Mouse (Mus musculus): Measurements from ENCODE around the gene Slc2a2. TPM values are rescaled to one million over a fixed set of nuclear protein-coding genes. Genes with fewer than 3 reads are reported as not detected.
A peak's percentile ranks its signal among the peaks of the same experiment; 100 is the strongest.
"Not testable (repeated sequence)": the region's sequence is repeated elsewhere in the genome, so short reads cannot be mapped to it uniquely, and the experiment has no call there.

The Slc2a2 gene
- polyA plus RNA-seq, 1 experiment: not detected

- Histone ChIP-seq H3K4me1 (ENCODE audit: control insufficient read depth, insufficient read depth, low read length) (no peaks in the 10 kb centered on the region), H3K4me3 (ENCODE audit: low read depth, low read length) (no peak overlapping the region), H3K9me3 (replicated peaks; ENCODE audit: control insufficient read depth, insufficient read depth, low read length, poor library complexity, severe bottlenecking) (no peaks in the 10 kb centered on the region), H3K9ac (ENCODE audit: low read depth, poor library complexity, severe bottlenecking) (no peak overlapping the region), H3K27ac (ENCODE audit: insufficient read depth, low read length) (no peak overlapping the region), H3K27me3 (ENCODE audit: control insufficient read depth, insufficient read depth, low read length, poor library complexity, severe bottlenecking) (no peaks in the 10 kb centered on the region), H3K36me3 (ENCODE audit: control insufficient read depth, insufficient read depth, low read length, poor library complexity, severe bottlenecking) (no peaks in the 10 kb centered on the region)
- TF ChIP-seq POLR2A (IDR thresholded peaks at IDR 0.05; ENCODE audit: insufficient read depth, low read length) (no peak), EP300 (IDR thresholded peaks at IDR 0.05; ENCODE audit: insufficient read depth, low read depth, low read length) (no peak), CTCF (IDR thresholded peaks at IDR 0.05; ENCODE audit: low read depth, low read length) (no peak)
These were observed 51.3 kb downstream of the Slc2a2 start for GRCm38 (mm10) chr3:28748956-28749355.

- H3K9ac ChIP-seq (ENCODE audit: low read depth, poor library complexity, severe bottlenecking): no peak overlapping the region
- TF ChIP-seq POLR2A (IDR thresholded peaks at IDR 0.05; ENCODE audit: insufficient read depth, low read length) (no peak), EP300 (IDR thresholded peaks at IDR 0.05; ENCODE audit: insufficient read depth, low read depth, low read length) (no peak), CTCF (IDR thresholded peaks at IDR 0.05; ENCODE audit: low read depth, low read length) (no peak)
- no peaks in the 10 kb centered on the region for H3K27me3 ChIP-seq (ENCODE audit: control insufficient read depth, insufficient read depth, low read length, poor library complexity, severe bottlenecking)
- H3K9me3 ChIP-seq (replicated peaks; ENCODE audit: control insufficient read depth, insufficient read depth, low read length, poor library complexity, severe bottlenecking): no peaks in the 10 kb centered on the region
- H3K36me3 ChIP-seq (ENCODE audit: control insufficient read depth, insufficient read depth, low read length, poor library complexity, severe bottlenecking): no peaks in the 10 kb centered on the region
- no peaks in the 10 kb centered on the region for H3K4me1 ChIP-seq (ENCODE audit: control insufficient read depth, insufficient read depth, low read length)
- H3K4me3 ChIP-seq (ENCODE audit: low read depth, low read length): no peak overlapping the region
- no peak overlapping the region for H3K27ac ChIP-seq (ENCODE audit: insufficient read depth, low read length)
These were observed 57.8 kb downstream of the Slc2a2 start for GRCm38 (mm10) chr3:28755477-28755876.

- Histone ChIP-seq H3K4me1 (ENCODE audit: control insufficient read depth, insufficient read depth, low read length) (no peaks in the 10 kb centered on the region), H3K9me3 (replicated peaks; ENCODE audit: control insufficient read depth, insufficient read depth, low read length, poor library complexity, severe bottlenecking) (no peaks in the 10 kb centered on the region), H3K4me3 (ENCODE audit: low read depth, low read length) (no peak overlapping the region), H3K36me3 (ENCODE audit: control insufficient read depth, insufficient read depth, low read length, poor library complexity, severe bottlenecking) (no peaks in the 10 kb centered on the region), H3K27ac (ENCODE audit: insufficient read depth, low read length) (no peak overlapping the region), H3K27me3 (ENCODE audit: control insufficient read depth, insufficient read depth, low read length, poor library complexity, severe bottlenecking) (no peaks in the 10 kb centered on the region), H3K9ac (ENCODE audit: low read depth, poor library complexity, severe bottlenecking) (no peak overlapping the region)
- TF ChIP-seq CTCF (IDR thresholded peaks at IDR 0.05; ENCODE audit: low read depth, low read length): no peak
- no peak for TF ChIP-seq POLR2A (IDR thresholded peaks at IDR 0.05; ENCODE audit: insufficient read depth, low read length)
- no peak for TF ChIP-seq EP300 (IDR thresholded peaks at IDR 0.05; ENCODE audit: insufficient read depth, low read depth, low read length)
These were observed 63.6 kb downstream of the Slc2a2 start for GRCm38 (mm10) chr3:28761225-28761789.

GRCm38 (mm10) chr3:28766935-28767334, 69.2 kb downstream of the Slc2a2 start:
- TF ChIP-seq CTCF (IDR thresholded peaks at IDR 0.05; ENCODE audit: low read depth, low read length) (no peak), POLR2A (IDR thresholded peaks at IDR 0.05; ENCODE audit: insufficient read depth, low read length) (no peak), EP300 (IDR thresholded peaks at IDR 0.05; ENCODE audit: insufficient read depth, low read depth, low read length) (no peak)
- no peaks in the 10 kb centered on the region for H3K4me1 ChIP-seq (ENCODE audit: control insufficient read depth, insufficient read depth, low read length)
- H3K9ac ChIP-seq (ENCODE audit: low read depth, poor library complexity, severe bottlenecking): no peak overlapping the region
- H3K36me3 ChIP-seq (ENCODE audit: control insufficient read depth, insufficient read depth, low read length, poor library complexity, severe bottlenecking): no peaks in the 10 kb centered on the region
- H3K27me3 ChIP-seq (ENCODE audit: control insufficient read depth, insufficient read depth, low read length, poor library complexity, severe bottlenecking): no peaks in the 10 kb centered on the region
- H3K27ac ChIP-seq (ENCODE audit: insufficient read depth, low read length): no peak overlapping the region
- H3K4me3 ChIP-seq (ENCODE audit: low read depth, low read length): no peak overlapping the region
- H3K9me3 ChIP-seq (replicated peaks; ENCODE audit: control insufficient read depth, insufficient read depth, low read length, poor library complexity, severe bottlenecking): no peaks in the 10 kb centered on the region

DNA sequence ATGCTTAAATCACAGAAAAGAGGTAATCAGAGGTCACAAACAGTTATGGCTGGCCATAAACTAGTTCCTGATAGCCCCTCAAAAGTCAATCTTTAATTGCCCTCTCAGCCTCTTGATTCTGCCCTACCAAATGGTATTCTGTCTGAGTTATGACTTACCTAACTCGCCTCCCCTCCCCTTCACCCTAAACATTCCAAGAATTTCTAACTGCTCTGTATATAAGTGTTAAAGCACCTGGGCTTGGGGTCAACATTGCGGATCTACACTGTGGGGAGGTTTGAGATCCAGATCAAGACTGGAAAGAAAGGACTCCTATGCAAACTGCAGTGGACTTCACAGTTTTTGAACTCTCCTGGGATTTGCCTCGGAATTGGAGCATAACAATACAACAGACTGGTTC, 70.5 kb downstream of the Slc2a2 start:
- H3K27ac ChIP-seq (ENCODE audit: insufficient read depth, low read length): no peak overlapping the region
- no peak for TF ChIP-seq CTCF (IDR thresholded peaks at IDR 0.05; ENCODE audit: low read depth, low read length)
- no peak overlapping the region for H3K4me3 ChIP-seq (ENCODE audit: low read depth, low read length)
- no peaks in the 10 kb centered on the region for H3K4me1 ChIP-seq (ENCODE audit: control insufficient read depth, insufficient read depth, low read length)
- H3K9ac ChIP-seq (ENCODE audit: low read depth, poor library complexity, severe bottlenecking): no peak overlapping the region
- no peaks in the 10 kb centered on the region for H3K27me3 ChIP-seq (ENCODE audit: control insufficient read depth, insufficient read depth, low read length, poor library complexity, severe bottlenecking)
- no peaks in the 10 kb centered on the region for H3K9me3 ChIP-seq (replicated peaks; ENCODE audit: control insufficient read depth, insufficient read depth, low read length, poor library complexity, severe bottlenecking)
- H3K36me3 ChIP-seq (ENCODE audit: control insufficient read depth, insufficient read depth, low read length, poor library complexity, severe bottlenecking): no peaks in the 10 kb centered on the region

DNA sequence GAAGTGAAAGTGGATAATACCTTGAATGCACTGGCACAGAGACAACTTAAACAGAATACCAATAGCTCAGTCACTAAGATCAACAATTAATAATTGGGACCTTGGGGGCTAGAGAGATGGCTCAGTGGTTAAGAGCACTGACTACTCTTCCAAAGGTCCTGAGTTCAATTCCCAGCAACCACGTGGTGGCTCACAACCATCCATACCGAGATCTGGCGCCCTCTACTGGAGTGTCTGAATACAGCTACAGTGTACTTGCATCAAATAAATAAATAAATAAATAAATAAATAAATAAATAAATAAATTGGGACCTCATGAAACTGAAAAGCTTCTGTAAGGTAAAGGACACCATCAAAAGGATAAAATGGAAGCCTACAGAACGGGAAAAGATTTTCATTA, 75.2 kb downstream of the Slc2a2 start:
- H3K9me3 ChIP-seq (replicated peaks; ENCODE audit: control insufficient read depth, insufficient read depth, low read length, poor library complexity, severe bottlenecking); H3K27me3 ChIP-seq (ENCODE audit: control insufficient read depth, insufficient read depth, low read length, poor library complexity, severe bottlenecking); H3K4me3 ChIP-seq (ENCODE audit: low read depth, low read length); H3K4me1 ChIP-seq (ENCODE audit: control insufficient read depth, insufficient read depth, low read length); H3K9ac ChIP-seq (ENCODE audit: low read depth, poor library complexity, severe bottlenecking); H3K36me3 ChIP-seq (ENCODE audit: control insufficient read depth, insufficient read depth, low read length, poor library complexity, severe bottlenecking); H3K27ac ChIP-seq (ENCODE audit: insufficient read depth, low read length): not testable (repeated sequence)
- TF ChIP-seq CTCF (IDR thresholded peaks at IDR 0.05; ENCODE audit: low read depth, low read length): peak; percentile 20
